Mouse (Mus musculus): Measurements from ENCODE around the gene Atr.
"Not testable (repeated sequence)": the region's sequence is repeated elsewhere in the genome, so short reads cannot be mapped to it uniquely, and the experiment has no call there.

Atr gene

DNA sequence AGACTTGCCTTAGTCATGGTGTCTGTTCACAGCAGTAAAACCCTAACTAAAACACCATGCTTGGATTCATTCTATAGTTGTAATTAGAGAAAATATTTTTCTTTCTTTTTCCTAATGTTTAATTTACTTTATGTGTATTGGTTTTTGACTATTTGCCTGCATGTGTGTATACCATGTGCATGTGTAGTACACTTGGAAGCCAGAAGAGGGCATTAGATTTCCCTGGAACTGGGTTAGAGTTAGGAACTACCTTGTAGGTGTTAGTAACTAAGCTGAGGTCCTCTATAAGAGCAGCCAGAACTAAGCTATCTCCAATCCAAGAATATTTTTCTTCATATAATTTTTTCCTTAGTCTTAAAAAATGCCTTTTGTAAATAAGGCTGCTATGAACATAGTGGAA, 75.5 kb downstream of the Atr start:
- no peak for DNase-seq (ENCODE audit: low spot score in 2 of 2)

DNA sequence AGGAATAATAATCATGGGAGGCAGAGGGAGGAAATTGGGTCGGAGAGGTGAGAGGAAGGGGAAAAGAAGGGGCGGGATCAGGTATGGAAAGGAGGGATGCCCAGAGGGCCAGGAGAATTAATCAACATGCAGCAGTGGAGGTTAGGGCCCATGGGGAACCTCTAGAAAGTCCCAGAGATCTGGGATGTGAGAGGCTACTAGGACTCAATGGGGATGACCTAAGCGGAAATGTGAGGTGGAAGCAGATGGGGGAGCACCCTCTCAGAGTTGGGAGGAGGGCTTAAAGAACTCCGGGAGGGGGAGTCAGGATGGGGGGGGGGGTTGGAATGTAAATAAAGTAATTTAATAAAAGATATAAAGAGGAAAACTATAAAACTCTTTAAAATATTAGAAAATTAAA, 96.3 kb downstream of the Atr start:
- no peak for DNase-seq (ENCODE audit: low spot score in 2 of 2)

DNA sequence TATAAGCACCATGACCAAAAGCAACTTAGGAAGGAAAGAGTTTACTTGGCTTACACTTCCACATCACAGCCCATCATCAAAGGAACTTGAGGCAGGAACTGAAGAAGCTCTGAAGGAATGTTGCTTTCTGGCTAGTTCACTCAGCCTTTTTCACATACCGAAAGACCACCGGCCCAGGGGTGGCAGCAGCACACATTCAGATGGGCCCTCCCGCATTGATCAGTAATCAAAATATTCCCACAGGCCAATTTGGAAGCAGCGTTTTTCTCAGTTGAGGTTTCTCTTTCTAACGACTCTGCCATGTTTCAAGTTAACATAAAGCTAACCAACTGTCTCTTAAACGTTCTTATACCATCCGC, 96.8 kb downstream of the Atr start:
- DNase-seq (ENCODE audit: low spot score in 2 of 2), result peak in 1 of 2 experiments; percentile 7

DNA sequence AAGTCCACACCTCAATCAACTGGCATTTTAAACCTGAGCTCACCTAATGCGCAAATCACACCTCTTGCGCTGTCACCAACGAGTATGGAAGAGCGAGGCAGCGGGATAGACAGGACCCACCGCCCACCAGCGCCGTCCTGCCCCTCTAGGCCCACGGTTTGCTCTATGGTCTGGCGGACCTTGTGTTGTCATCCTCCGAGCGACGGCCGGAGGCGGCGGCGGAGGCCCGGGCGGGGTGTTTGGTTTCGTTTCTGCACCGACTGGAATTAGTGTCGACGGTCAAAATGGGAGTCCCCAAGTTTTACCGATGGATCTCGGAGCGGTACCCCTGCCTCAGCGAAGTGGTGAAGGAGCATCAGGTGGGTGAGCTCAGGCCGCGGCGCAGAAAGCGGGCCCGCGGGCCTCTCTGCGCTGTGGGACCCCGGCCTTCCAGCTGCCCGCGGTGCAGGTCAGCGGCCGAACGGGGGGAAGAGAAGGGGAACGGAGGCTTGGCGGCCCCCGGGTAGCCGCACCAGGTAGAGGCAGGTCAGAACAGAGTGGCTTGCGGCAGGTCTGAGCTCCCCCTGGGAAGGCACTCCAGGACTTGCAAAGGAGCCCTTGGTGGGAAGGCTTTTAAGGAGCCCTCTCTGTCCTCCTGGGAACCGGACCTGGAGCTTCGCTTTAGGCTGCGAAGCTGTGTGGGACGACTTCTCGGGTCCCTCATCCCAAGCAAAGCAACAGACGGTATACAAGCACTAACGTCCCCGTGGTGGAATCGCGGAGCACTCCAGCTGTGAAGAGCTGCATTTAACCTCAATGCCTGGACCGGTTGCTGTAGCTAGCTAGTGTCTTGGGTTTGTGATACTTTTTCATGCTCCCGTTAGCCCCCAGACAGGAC, 97.4 kb downstream of the Atr start, which contains the start of gene Xrn1:
Gene Xrn1, plus strand, starts transcription at position 176 of the 877 bp plus-strand sequence.
- DNase-seq (ENCODE audit: low spot score in 2 of 2), result peak; percentile 93 to 94

DNA sequence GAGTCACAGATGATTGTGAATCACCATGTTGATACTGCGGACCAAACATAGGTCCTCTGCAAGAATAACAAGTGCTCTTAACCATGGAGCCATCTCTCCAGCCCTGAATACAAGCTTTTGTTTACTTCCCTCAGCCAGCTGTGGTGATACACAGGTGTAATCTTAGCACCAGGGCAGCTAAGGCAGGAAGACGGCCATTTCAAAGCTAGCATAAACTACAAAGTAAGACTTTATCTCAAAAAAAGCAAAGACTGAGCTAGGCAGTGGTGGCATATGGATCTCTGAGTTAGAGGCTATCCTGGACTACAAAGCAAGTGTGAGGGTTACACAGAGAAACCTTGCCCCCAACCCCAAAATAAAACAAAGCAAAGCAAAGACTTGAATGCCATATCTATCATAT, 100.2 kb downstream of the Atr start:
- no peak for DNase-seq (ENCODE audit: low spot score in 2 of 2)

DNA sequence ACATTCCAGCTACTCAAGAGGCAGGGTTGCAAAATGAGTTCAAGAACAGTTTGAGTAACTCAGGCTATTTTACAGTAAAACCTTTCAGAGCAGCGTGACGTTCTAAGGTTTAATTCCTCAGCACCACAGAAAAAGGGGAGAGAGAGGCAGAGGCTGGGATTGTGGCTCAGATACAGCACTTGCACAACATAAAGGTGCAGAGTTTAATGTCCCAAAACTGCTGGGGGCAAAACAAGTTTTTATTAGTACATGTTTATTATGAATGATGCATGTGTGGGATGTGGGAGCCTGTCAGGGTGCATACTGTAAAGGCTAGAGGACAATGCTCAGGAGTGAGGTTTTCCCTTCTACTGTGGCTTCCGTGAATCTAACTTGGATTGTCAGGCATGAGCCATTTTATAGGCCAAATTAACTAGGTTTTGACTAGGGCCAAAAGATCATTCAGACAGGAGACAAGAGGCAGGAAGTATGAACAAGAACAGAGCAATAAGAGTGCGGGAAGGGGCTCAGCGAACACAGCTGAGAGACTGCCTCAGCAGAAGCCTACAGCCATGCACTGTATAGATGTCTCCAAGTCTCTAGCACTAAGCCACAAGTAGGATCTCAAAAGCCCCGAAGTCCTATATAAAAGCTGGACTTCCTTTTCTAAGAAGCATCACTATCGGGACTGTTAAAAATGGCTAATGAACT, 100.8 kb downstream of the Atr start:
- no peak for DNase-seq (ENCODE audit: low spot score in 2 of 2)

DNA sequence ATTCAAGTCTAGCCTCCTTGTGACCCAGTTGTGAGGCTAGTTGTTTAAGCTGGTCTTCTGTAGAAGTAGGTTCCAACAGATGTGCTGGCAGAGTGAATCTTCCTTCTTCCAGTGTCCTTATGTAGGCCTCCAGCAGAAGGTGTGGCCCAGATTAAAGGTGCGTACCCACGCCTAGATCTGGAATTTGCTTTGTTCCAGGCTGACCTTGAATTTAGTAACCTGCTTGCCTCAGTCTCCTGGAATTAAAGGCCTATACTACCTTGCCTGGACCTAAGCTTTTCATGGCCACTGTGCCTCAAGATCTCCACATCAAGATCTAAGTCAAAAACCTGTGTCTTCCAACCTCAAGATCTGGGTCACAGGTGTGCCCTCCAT, 101.3 kb downstream of the Atr start:
- DNase-seq (ENCODE audit: low spot score in 2 of 2), result not testable (repeated sequence)

DNA sequence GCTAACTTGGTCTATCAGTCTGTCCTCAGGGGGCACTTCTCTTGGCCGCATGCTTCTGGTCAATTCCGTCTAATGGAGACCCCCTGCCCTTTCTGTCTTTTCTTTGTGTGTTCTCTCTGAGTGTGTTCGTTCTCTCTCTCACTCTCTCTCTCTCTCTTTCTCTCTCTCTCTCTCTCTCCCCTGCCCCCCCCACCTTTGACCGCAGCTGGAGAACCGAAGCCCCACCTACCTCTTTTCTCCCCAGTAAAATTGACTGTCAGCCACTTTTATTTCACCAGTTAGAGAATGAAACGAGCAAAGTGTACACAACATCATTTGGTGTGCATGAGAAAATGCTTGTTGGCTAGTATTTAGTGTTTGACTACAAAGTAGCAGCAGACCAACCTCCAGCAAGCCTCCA, 101.8 kb downstream of the Atr start:
- DNase-seq (ENCODE audit: low spot score in 2 of 2), result no peak

DNA sequence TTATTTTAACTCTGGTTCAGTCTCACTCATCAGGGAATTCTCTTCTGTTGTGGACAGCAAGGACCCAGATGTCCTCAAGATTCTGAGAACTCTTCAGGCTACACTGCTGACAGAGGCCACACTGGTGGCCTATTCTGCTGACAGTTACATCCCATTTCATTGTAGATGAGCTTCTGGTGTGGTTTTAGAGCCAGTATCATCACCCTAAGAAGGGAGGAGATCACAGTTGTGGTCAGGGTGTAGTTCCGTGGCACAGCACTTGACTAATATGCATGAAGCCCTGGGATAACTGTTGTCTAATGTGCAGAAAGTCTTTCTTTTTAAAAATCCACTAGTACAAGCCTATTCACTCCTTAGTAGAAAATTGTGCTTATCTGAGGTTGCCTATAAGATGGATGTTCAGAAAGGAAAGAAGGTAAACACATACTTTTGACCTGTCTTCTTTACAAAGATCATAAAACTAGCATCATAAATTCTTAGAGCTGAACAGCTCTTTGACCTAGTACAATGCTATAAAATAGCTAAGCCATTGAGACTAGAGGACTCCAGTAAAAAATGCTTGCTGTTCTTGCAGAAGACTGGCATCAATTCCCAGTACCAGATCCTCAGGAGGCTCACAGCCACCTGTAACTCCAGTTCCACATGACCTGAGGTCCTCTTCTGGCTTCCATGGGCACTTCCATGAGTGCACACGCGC, 102.5 kb downstream of the Atr start:
- DNase-seq (ENCODE audit: low spot score in 2 of 2), result no peak

DNA sequence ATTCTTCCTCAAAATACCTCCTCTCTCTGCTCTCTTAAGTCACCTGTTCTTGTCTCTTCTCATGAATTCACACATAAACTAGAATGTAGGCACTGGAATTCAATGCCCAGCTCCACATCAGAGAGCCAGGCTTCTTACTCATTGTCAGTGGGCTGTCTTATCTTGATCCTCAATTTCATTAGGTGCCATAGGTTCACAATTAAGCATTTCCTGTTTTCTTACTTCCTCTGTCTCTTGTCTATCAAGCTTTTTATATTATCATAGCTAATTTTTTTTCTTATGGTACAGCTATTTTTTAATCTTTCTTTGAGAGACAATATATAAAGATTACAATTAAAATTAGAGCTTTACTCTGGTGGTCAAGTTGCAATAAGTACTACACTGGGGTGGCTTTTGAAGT, 103.7 kb downstream of the Atr start:
- DNase-seq (ENCODE audit: low spot score in 2 of 2), result no peak

DNA sequence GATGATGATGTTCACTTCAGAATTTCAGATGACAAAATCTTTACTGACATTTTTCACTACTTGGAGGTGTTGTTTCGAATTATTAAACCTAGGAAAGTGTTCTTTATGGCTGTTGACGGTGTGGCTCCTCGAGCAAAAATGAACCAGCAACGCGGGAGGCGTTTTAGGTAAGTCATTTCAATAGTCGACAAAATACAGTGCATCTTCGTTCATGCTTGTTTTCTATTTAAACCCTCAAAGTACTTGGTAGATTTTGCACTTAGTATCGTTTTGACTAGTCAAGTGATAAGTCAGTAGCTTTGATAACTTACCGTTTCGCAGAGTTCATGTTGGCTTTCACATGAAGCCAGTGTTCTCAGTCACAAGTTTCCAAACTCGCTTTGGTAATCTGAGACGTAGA, 106.6 kb downstream of the Atr start:
- DNase-seq (ENCODE audit: low spot score in 2 of 2), result no peak

DNA sequence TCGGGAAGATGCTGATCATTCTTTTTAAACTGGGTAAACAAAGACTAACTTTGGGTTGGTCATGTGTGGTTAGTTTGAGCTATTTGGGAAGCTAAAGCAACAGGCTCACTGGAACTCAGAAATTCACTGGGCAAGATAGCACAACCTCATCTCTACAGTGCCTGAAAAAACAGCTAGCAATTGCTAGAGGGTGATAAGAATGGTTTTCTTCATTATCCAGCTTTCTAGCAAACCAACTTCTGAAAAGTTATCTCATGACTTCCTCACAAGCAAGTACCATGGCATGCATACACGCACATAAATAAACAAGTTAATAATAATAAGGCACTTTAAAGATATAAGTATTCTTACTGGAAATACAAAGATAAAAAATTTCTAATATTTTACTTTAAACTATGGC, 120.9 kb downstream of the Atr start:
- DNase-seq (ENCODE audit: low spot score in 2 of 2), result no peak

DNA sequence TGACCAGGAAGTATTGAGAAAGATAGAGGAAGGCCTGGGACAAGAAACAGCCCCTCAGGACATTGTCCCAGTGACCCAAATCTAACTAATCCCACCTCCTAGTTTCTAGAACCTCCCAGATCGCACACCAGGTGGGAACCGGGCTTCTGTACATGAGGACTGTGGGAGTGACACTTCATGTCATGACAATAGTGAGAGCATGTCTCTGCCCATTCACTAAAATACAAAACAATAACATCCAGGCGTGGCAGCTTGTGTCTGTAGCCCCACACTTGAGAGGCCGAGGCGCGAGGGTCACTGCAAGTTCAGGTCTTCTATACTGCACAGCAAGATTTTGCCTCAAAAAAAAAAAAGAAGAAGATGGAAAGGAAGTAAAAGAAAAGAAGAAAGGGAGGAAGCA, 122.5 kb downstream of the Atr start:
- no peak for DNase-seq (ENCODE audit: low spot score in 2 of 2)

DNA sequence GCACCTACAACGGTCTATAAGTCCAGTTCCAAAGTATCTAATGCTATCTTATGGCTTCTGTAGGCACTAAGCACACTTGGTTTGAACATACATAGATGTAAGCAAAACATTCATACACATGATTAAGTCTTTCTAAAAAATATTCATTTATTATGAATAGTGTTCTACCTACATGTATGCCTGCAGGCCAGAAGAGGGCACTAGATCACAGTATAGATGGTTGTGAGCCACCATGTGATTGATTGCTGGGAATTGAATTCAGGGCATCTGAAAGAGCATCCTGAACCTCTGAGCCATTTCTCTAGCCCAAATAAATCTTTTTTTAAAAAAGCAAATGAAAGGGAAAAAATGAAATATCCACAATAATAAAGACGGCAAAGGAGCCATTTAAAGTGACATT, 134.9 kb downstream of the Atr start:
- no peak for DNase-seq (ENCODE audit: low spot score in 2 of 2)

Data from spleen, postnatal 14 days (tissue).